Mouse (Mus musculus): ENCODE measurements around the gene Trmt1. TPM values are rescaled to one million over a fixed set of nuclear protein-coding genes. Genes with fewer than 3 reads are reported as not detected.

Trmt1 gene
- polyA plus RNA-seq, 1 experiment from 2014 or later, result 27.7 TPM

DNA sequence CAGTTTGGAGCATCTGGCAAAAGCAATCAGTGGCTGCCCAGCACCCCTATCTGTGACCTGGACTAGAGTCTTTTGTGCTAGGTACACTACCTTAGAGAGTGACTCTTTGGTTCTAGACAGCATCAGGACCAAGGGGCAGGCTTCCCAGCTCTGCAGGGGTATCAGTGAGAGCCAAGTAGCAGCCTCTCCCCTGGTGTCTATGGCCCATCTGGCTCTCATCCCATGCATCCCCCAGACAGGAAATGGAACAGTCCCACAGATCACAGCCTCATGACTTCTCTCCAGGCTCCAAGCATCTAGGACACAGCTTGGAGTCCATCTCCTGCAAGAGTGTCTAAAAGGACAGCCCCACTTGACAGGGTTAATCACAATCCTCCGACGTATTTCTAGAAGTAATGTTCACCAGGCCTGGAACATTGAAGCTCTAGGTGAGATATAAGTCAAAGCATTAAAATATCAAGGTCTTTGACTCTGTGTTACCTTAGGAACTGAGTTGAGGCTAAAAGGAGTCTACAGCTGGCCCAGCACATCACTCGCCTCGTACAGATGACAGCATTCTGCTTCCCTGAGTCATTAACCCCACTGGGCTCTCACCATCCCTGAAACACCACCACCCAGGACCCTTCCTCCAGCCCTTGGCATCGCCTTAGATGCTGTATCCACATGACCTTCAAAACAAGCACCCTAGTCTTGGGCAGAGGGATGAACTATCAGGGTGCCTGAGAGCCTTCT, 33.0 kb downstream of the Trmt1 start:
- H3K36me3 ChIP-seq (ENCODE audit: control insufficient read depth, insufficient read depth), result no peaks in the 10 kb centered on the region
- WGBS (ENCODE audit: insufficient replicate concordance), result 82% methylated on average over 5 of the region's 5 CpGs
- H3K9ac ChIP-seq (ENCODE audit: low read depth, low read length), result no peak overlapping the region
- no peak overlapping the region for H3K4me2 ChIP-seq (ENCODE audit: low read depth, low read length)
- no peaks in the 10 kb centered on the region for H3K9me3 ChIP-seq (replicated peaks; ENCODE audit: control insufficient read depth, low read length)
- 0 out of 2 replicates have a peak, but pooled peaks cover 2% of the 10 kb centered on the region for H3K27me3 ChIP-seq (ENCODE audit: control insufficient read depth, insufficient read depth, low read depth, low read length)
- peaks cover 33% of the 10 kb centered on the region for H3K4me1 ChIP-seq (ENCODE audit: control insufficient read depth, low read depth, low read length)
- no peak for ATAC-seq (ENCODE audit: low read depth)
- no peak overlapping the region; the same call in 1 of the 2 replicates for H3K27ac ChIP-seq (ENCODE audit: low read length)
- no peak overlapping the region for H3K4me3 ChIP-seq (ENCODE audit: low read depth, low read length)

- Histone ChIP-seq H3K4me2 (ENCODE audit: low read depth, low read length) (peak overlapping the region; percentile 92), H3K36me3 (ENCODE audit: control insufficient read depth, insufficient read depth) (no peaks in the 10 kb centered on the region), H3K4me1 (ENCODE audit: control insufficient read depth, low read depth, low read length) (peaks cover 62% of the 10 kb centered on the region), H3K9me3 (replicated peaks; ENCODE audit: control insufficient read depth, low read length) (no peaks in the 10 kb centered on the region), H3K9ac (ENCODE audit: low read depth, low read length) (peak overlapping the region; percentile 81), H3K27ac (ENCODE audit: low read length) (peak overlapping the region; percentile 94), H3K4me3 (ENCODE audit: low read depth, low read length) (peak overlapping the region; percentile 66), H3K27me3 (ENCODE audit: control insufficient read depth, insufficient read depth, low read depth, low read length) (no peaks in the 10 kb centered on the region)
- 33% methylated on average over 6 of the region's 6 CpGs for WGBS (ENCODE audit: insufficient replicate concordance)
- ATAC-seq (ENCODE audit: low read depth), result 0 out of 2 replicates have a peak, but pooled peaks have one; percentile 2
These were observed 36.4 kb downstream of the Trmt1 start for GRCm38 (mm10) chr8:84722530-84722849.

GRCm38 (mm10) chr8:84722850-84723570, 36.9 kb downstream of the Trmt1 start, which contains the start of gene G430095P16Rik:
Gene G430095P16Rik (plus strand): TSS chr8:84723007.
- H3K27me3 ChIP-seq (ENCODE audit: control insufficient read depth, insufficient read depth, low read depth, low read length), result no peaks in the 10 kb centered on the region
- H3K4me2 ChIP-seq (ENCODE audit: low read depth, low read length), result peak within 1 kb of the TSS; percentile 92
- peaks cover 67% of the 10 kb centered on the region for H3K4me1 ChIP-seq (ENCODE audit: control insufficient read depth, low read depth, low read length)
- peak; percentile 93 for ATAC-seq (ENCODE audit: low read depth)
- H3K4me3 ChIP-seq (ENCODE audit: low read depth, low read length), result peak within 1 kb of the TSS; percentile 66
- 6% methylated on average over 10 of the region's 10 CpGs for WGBS (ENCODE audit: insufficient replicate concordance)
- H3K36me3 ChIP-seq (ENCODE audit: control insufficient read depth, insufficient read depth), result no peaks in the 10 kb centered on the region
- peak within 1 kb of the TSS; percentile 94 for H3K27ac ChIP-seq (ENCODE audit: low read length)
- H3K9me3 ChIP-seq (replicated peaks; ENCODE audit: control insufficient read depth, low read length), result no peaks in the 10 kb centered on the region
- peak within 1 kb of the TSS; percentile 81 for H3K9ac ChIP-seq (ENCODE audit: low read depth, low read length)

GRCm38 (mm10) chr8:84723571-84723900, 37.4 kb downstream of the Trmt1 start:
- Histone ChIP-seq H3K4me2 (ENCODE audit: low read depth, low read length) (peak overlapping the region; percentile 92), H3K4me3 (ENCODE audit: low read depth, low read length) (peak overlapping the region; percentile 66), H3K27me3 (ENCODE audit: control insufficient read depth, insufficient read depth, low read depth, low read length) (no peaks in the 10 kb centered on the region), H3K9ac (ENCODE audit: low read depth, low read length) (peak overlapping the region; percentile 81), H3K36me3 (ENCODE audit: control insufficient read depth, insufficient read depth) (no peaks in the 10 kb centered on the region), H3K4me1 (ENCODE audit: control insufficient read depth, low read depth, low read length) (peaks cover 72% of the 10 kb centered on the region), H3K27ac (ENCODE audit: low read length) (peak overlapping the region; percentile 94), H3K9me3 (replicated peaks; ENCODE audit: control insufficient read depth, low read length) (no peaks in the 10 kb centered on the region)
- WGBS (ENCODE audit: insufficient replicate concordance), result 6% methylated on average over 7 of the region's 7 CpGs
- peak; percentile 30 for ATAC-seq (ENCODE audit: low read depth)

- H3K27ac ChIP-seq (ENCODE audit: low read length), result peak overlapping the region; percentile 94
- H3K4me3 ChIP-seq (ENCODE audit: low read depth, low read length), result peak overlapping the region; percentile 66
- peak overlapping the region; percentile 92 for H3K4me2 ChIP-seq (ENCODE audit: low read depth, low read length)
- H3K9ac ChIP-seq (ENCODE audit: low read depth, low read length), result peak overlapping the region; percentile 81
- ATAC-seq (ENCODE audit: low read depth), result peak; percentile 33
- H3K27me3 ChIP-seq (ENCODE audit: control insufficient read depth, insufficient read depth, low read depth, low read length), result no peaks in the 10 kb centered on the region
- WGBS (ENCODE audit: insufficient replicate concordance), result 30% methylated on average over 9 of the region's 9 CpGs
- no peaks in the 10 kb centered on the region for H3K9me3 ChIP-seq (replicated peaks; ENCODE audit: control insufficient read depth, low read length)
- peaks cover 84% of the 10 kb centered on the region for H3K4me1 ChIP-seq (ENCODE audit: control insufficient read depth, low read depth, low read length)
- no peaks in the 10 kb centered on the region for H3K36me3 ChIP-seq (ENCODE audit: control insufficient read depth, insufficient read depth)
These were observed 38.6 kb downstream of the Trmt1 start for GRCm38 (mm10) chr8:84724683-84725082.

DNA sequence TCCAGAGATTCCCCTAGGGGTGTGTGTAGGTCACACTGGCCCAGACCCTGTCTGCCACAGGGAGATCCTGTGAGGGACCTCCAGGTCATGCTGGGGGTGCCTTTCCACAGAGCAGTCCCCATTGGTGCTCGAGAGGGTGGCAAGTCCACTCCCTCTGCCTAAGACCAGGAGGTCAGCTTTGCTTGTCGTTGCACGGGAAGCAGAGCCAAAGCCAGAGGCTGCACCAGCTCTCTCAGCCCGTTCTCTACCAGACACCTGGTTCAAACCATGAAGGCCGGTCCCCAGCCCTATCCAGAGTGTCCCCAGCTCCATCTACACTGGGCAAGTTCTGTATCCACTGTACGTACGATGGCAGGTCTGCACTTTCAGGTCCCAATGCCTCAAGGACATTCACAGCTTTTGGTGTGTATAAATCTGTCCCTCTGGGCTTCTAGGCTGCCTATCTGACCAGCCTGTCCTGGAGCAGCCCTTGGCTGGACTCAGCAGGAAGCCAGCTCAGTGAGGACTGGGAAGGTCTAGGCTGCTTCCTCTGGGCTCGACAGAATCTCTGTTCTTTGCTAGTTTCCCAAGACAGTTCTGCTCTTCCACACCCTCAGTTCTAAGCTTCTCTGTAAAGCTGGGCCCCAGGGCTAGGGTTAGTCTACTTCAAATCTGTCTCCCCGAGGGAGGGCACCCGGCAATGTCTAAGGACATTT, 39.3 kb downstream of the Trmt1 start:
- Histone ChIP-seq H3K27me3 (ENCODE audit: control insufficient read depth, insufficient read depth, low read depth, low read length) (no peaks in the 10 kb centered on the region), H3K4me1 (ENCODE audit: control insufficient read depth, low read depth, low read length) (peaks cover 91% of the 10 kb centered on the region), H3K4me2 (ENCODE audit: low read depth, low read length) (peak overlapping the region; percentile 92), H3K4me3 (ENCODE audit: low read depth, low read length) (peak overlapping the region; percentile 66), H3K27ac (ENCODE audit: low read length) (peak overlapping the region; percentile 94), H3K9me3 (replicated peaks; ENCODE audit: control insufficient read depth, low read length) (no peaks in the 10 kb centered on the region), H3K36me3 (ENCODE audit: control insufficient read depth, insufficient read depth) (no peaks in the 10 kb centered on the region), H3K9ac (ENCODE audit: low read depth, low read length) (peak overlapping the region; percentile 81)
- ATAC-seq (ENCODE audit: low read depth), result no peak
- 51% methylated on average over 10 of the region's 10 CpGs for WGBS (ENCODE audit: insufficient replicate concordance)

- no peak for ATAC-seq (ENCODE audit: low read depth)
These were observed 39.8 kb downstream of the Trmt1 start for GRCm38 (mm10) chr8:84725941-84726259.

DNA sequence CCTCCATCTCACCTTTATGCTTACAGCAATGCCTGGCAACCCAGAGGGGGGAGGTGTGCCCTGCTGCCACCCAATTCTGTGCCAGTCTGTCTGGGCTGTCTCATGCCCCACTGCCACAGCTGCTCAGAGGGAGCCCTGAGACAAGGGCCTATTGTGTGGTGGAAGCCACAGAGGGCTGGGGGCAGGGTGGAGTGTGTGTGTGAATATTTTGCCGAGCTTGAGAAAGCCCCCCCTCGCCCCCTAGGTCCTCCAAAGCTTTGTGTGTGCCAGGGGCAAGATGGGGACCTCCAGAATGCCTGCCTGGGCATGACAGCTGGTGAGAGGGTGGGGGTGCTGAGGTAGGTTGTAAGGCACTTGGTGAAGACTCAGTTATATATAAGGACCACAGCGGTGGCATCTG, 42.4 kb downstream of the Trmt1 start:
- peak overlapping the region; percentile 98 for H3K27ac ChIP-seq (ENCODE audit: low read length)
- no peak for ATAC-seq (ENCODE audit: low read depth)
- H3K36me3 ChIP-seq (ENCODE audit: control insufficient read depth, insufficient read depth), result no peaks in the 10 kb centered on the region
- 67% methylated on average over 3 of the region's 3 CpGs for WGBS (ENCODE audit: insufficient replicate concordance)
- H3K4me1 ChIP-seq (ENCODE audit: control insufficient read depth, low read depth, low read length), result peaks cover 98% of the 10 kb centered on the region
- H3K27me3 ChIP-seq (ENCODE audit: control insufficient read depth, insufficient read depth, low read depth, low read length), result no peaks in the 10 kb centered on the region
- H3K9me3 ChIP-seq (replicated peaks; ENCODE audit: control insufficient read depth, low read length), result no peaks in the 10 kb centered on the region
- H3K9ac ChIP-seq (ENCODE audit: low read depth, low read length), result 0 out of 2 replicates have a peak overlapping the region, but pooled peaks have one; percentile 0
- H3K4me2 ChIP-seq (ENCODE audit: low read depth, low read length), result no peak overlapping the region
- H3K4me3 ChIP-seq (ENCODE audit: low read depth, low read length), result no peak overlapping the region

More at GRCm38 (mm10) chr8:84725941-84726259, 39.8 kb downstream of the Trmt1 start:
- H3K27ac ChIP-seq (ENCODE audit: low read length), result peak overlapping the region; percentile 94
- H3K4me2 ChIP-seq (ENCODE audit: low read depth, low read length), result peak overlapping the region; percentile 92
- 20% methylated on average over 3 of the region's 3 CpGs for WGBS (ENCODE audit: insufficient replicate concordance)
- no peaks in the 10 kb centered on the region for H3K27me3 ChIP-seq (ENCODE audit: control insufficient read depth, insufficient read depth, low read depth, low read length)
- H3K9ac ChIP-seq (ENCODE audit: low read depth, low read length), result peak overlapping the region; percentile 81
- peak overlapping the region; percentile 66; the same call in 1 of the 2 replicates for H3K4me3 ChIP-seq (ENCODE audit: low read depth, low read length)
- H3K4me1 ChIP-seq (ENCODE audit: control insufficient read depth, low read depth, low read length), result peaks cover 95% of the 10 kb centered on the region
- H3K9me3 ChIP-seq (replicated peaks; ENCODE audit: control insufficient read depth, low read length), result no peaks in the 10 kb centered on the region
- no peaks in the 10 kb centered on the region for H3K36me3 ChIP-seq (ENCODE audit: control insufficient read depth, insufficient read depth)
